Mouse (Mus musculus): ENCODE results near the gene Nt5c2.

Nt5c2 gene

DNA sequence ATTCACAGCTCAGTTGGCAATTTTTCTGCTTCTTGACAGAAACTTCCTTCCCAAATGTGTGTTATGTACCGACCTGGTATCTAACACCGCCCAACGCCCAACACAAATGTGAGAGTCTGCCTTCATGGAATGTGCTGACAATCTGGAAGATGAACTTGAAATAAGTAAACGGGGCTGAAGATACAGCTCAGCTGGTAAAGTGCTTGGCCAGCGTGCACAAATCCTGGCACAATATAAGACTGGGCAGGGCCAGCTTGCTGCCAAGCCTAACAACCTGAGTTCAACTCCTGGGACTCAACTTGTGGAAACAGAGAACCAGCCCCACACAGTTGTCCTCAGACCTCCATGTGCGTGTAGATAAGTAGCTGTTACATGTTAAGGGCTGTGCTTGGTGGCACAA, 48.6 kb downstream of the Nt5c2 start:
- no peak for DNase-seq (ENCODE audit: low spot score)

DNA sequence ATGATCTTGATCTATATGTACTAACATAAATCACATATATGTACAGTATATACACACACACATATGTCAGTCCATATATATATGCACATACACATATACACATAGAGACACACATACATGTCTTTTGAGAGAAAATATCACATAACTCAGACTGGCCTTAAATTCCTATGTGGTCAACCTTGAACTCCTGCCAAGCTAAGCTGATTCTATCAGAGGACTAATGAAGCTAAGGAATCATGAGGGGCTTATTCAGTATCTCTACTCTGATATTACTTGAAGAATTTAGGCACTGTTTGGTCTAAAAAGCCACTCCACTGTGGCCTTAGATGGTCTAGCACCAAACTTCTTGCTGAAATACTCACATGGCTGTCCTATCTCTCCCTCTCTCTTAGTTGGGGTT, 49.5 kb downstream of the Nt5c2 start:
- DNase-seq (ENCODE audit: low spot score) = no peak

DNA sequence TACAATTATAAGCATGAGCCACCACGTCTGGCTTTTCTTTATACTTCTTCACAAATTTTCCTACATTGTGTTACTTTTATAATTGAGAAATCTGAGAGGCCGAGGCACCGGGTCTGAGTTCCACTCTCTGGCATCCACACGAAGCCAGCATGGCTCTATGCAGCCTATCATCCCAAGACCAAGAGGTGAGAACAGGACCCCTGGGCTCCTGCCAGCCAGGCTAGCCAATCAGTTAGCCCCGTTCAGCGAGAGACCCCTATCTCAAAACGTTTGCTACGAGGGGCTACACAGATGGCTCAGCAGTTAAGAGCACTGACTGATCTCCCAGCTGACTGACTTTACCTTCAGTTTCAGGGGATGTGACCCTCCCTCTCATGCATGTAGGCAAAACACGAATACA, 50.6 kb downstream of the Nt5c2 start:
- DNase-seq (ENCODE audit: low spot score) = no peak

GRCm38 (mm10) chr19:46963440-46963839, 51.5 kb downstream of the Nt5c2 start:
- DNase-seq (ENCODE audit: low spot score) = no peak

- no peak for DNase-seq (ENCODE audit: low spot score)
Measured at GRCm38 (mm10) chr19:46962841-46963240, 52.1 kb downstream of the Nt5c2 start.

DNA sequence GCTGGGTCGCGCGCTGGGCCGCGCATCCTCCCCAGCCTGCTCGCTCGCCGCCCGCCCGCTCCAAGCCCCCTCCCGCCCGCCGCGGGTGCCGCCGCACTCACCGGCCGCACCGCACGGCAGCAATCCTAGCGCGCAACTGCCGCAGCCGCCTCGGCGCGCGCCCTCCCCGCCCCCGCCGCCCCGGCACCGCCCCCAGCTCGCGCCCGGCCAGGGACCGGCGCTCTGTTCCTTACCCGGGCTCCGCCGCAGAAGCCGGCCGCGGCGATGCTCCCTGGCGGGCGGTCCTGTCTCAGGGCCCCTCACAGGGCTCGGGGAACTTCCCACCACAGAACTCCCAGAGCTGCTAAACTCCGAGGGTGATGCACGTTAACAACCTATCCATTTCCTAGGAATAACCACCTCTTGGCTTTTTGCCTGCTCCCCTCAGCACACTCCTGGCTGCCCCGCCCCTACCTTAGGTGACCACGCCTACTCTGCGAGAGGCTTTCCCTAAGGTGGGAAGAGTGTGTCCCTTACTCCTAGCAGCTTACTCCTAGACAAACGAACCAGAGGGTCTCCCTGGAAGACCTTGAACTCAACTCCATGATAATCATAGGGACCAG, 52.7 kb downstream of the Nt5c2 start:
- peak; percentile 57 for DNase-seq (ENCODE audit: low spot score)

- DNase-seq (ENCODE audit: low spot score) = peak; percentile 81
Measured at GRCm38 (mm10) chr19:46961652-46962051, 53.3 kb downstream of the Nt5c2 start.

DNA sequence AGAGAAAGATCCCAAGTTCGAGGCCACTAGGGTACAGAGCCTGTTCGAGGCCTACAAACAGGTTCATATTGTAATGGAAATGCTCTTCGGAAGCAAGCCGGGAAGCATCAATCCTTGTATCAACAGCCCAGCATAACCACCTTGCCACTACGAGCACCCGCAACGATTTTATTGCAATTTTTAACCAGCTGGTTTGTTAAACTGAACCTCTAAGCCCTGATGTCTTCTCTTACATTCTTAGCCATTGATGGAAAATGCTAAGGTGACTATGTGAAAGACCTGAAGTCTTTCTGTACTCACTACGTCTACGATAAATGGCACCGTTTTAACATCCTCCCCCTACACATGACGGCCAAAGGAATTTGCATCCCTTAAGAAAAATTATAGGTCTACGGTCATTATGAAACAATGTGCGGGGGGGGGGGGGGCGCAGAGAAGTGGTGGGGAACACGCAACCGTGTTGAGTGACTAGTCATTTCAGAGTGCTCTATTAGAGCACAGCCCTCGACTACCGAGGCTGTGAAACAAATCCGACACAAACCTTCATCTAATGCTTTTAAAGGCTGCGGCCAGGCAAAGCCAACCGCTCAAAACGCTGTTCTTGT, 53.8 kb downstream of the Nt5c2 start:
- DNase-seq (ENCODE audit: low spot score) = no peak

GRCm38 (mm10) chr19:46960101-46961046, 54.6 kb downstream of the Nt5c2 start:
- DNase-seq (ENCODE audit: low spot score) = no peak

DNA sequence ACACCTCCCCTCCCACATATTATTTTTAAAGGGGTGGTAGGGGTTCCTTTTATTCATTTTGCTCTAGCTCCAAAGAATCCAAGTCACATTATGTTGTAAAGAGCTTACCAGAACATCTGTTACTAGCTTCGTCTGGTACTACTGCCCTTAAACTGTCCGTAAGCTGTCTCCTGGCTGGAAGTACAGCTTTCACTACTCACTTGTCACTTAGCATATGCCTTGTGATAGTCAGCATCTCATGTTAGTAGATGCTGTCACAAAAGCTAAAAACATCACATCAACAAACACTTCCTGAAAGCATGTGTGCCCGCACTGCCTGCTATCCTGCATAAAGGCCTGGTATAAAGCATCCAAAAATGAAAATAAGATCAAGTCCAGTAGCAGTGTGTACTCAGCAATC, 55.4 kb downstream of the Nt5c2 start:
- DNase-seq (ENCODE audit: low spot score) = no peak

- no peak for DNase-seq (ENCODE audit: low spot score)
Measured at GRCm38 (mm10) chr19:46958566-46958965, 56.4 kb downstream of the Nt5c2 start.

GRCm38 (mm10) chr19:46957971-46958370, 57.0 kb downstream of the Nt5c2 start:
- no peak for DNase-seq (ENCODE audit: low spot score)

- DNase-seq (ENCODE audit: low spot score) = no peak
Measured at GRCm38 (mm10) chr19:46957001-46957400, 58.0 kb downstream of the Nt5c2 start.

DNA sequence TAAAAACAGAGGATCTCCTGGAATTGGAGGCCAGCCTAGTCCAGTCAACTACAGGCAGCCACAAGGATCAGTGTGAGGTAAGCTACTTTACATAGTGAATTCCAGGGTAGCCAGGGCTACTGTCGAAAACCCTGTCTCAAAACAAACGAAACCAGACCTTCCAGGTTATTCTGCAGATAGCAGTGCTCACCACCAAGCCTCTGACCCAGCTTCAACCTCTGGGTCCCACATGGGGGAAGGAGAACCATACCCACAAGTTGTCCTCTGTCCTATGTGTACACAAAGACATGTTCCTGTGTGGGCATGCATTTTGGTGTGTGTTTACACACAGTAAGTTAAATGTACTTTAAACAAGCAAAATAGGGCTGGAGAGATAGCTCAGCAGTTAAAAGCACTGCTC, 58.5 kb downstream of the Nt5c2 start:
- no peak for DNase-seq (ENCODE audit: low spot score)

DNA sequence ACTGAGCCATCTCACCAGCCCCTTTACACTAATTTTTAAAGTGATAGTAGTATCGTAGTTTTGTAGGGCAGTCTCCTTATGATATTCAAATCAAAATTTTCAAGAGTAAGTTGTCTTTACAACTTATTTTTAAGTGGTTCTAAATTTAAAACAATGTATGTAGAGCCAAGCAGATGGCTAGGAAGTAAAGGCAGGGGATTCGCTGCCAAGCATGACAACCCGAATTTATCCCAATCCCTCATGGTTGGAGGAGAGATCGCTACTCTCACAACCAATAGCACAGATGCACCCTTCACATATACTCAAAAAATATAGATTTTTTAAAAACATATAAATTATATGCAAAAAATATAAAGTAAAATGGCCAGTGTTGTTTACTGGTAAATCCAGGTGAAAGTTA, 59.3 kb downstream of the Nt5c2 start:
- no peak for DNase-seq (ENCODE audit: low spot score)

DNA sequence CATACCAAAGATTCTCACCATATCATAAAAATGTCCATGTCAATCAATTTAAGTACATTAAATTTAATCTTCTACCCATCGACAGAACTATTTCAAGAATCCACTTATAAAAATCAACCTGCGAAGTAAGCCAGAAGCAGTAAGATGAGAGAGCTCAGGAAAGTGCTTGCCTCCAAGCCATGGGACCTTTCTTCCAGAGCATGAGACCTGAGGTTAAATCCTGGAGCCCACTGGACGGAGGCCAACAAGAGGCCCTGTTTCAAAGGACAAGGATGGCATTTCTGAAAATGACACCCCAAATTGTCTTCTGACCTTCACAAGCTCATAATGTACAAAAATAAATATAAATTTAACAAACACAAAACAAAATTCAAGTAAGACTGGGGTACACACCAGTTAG, 61.4 kb downstream of the Nt5c2 start:
- DNase-seq (ENCODE audit: low spot score) = no peak

DNA sequence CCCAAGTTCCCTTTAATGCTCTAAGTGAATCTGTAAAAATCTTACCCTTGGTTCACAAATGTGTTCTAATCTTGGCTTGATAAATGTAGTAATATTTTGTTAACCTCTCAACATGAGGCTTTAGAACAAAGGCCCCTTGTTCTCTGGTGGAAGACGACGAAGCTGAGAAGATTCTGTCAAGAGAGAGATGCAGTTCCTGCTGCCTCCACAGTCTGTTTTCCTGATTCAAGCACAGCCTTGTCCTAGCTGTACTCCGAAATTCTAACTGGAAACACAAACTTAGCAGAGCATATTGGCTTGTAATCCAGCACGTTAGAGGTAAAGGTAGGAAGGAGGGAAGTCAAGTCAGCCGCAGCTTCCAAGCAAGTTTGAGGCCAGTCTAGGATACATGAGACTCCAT, 62.0 kb downstream of the Nt5c2 start:
- no peak for DNase-seq (ENCODE audit: low spot score)

DNA sequence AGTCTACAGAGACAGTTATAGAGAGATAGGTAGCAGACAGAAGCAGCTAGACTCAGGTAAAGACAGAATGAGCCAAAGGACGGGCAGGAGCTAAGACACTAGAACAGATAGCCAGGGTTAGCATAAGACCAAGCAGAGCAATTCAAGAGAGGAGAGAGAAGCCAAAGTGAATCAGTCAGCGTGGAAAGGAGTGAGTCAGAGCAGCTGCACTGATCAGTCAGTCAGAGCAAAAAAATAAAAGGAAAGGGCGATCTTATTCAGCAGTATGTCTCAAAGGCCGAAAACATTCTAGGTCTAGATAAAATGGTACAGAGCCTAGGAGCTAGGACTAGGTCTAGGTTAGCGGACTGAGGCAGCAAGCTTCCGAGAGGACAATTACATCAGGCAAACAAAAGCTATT, 70.6 kb downstream of the Nt5c2 start:
- no peak for DNase-seq (ENCODE audit: low spot score)

- DNase-seq (ENCODE audit: low spot score) = no peak
Measured at GRCm38 (mm10) chr19:46937173-46937572, 77.8 kb downstream of the Nt5c2 start.

- no peak for DNase-seq (ENCODE audit: low spot score)
Measured at GRCm38 (mm10) chr19:46934025-46934424, 80.9 kb downstream of the Nt5c2 start.

DNA sequence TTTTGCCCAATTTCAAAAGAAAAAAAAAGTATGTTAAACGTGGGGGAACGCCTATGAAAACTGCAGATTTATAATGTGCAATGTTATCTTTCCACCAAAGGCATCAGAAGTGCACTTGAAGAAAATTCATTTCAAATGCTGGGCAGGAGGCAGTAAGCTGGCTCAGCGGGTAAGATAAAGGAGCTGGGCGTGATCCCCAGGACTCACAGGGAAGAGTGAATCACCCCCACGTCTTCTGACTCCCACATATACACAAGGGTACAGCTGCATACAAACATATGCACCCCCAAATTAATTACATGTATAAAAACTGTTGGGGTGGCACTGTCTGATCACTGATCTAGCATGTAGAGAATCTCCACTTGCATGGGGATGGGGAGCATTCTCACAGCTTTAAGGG, 82.3 kb downstream of the Nt5c2 start:
- DNase-seq (ENCODE audit: low spot score) = no peak

GRCm38 (mm10) chr19:46930026-46930425, 84.9 kb downstream of the Nt5c2 start:
- DNase-seq (ENCODE audit: low spot score) = no peak

- peak; percentile 59 for DNase-seq (ENCODE audit: low spot score)
Measured at GRCm38 (mm10) chr19:46929044-46929587, 85.8 kb downstream of the Nt5c2 start.

Data from ovary, adult 18-20 months (tissue).